Mouse (Mus musculus): ENCODE results near the gene Chn2.

The Chn2 gene

GRCm38 (mm10) chr6:54039357-54039804, at the start of gene Chn2:
Gene Chn2, plus strand, starts transcription at chr6:54039554.
- POLR2A ChIA-PET, result interaction anchor here in 3 of 4 experiments (0.6 to 3.0 kb wide), 9 partner anchors 9 to 220 kb away, joined by 3 to 10 read pairs (median 3); no protein-coding TSS in a partner anchor

GRCm38 (mm10) chr6:53992386-53992785, 47.0 kb upstream of the Chn2 start:
- ChIA-PET CTCF (no interaction called here), POLR2A (no interaction called here)

More at GRCm38 (mm10) chr6:54039357-54039804, at the start of gene Chn2:
- CTCF ChIA-PET, result interaction anchor here in 1 of 4 experiments (0.9 kb wide), 1 partner anchor 125 kb away, joined by 4 read pairs; no protein-coding TSS in a partner anchor

- ChIA-PET POLR2A (interaction anchor here in 1 of 4 experiments (0.7 kb wide), 1 partner anchor 559 kb away, joined by 5 read pairs; no protein-coding TSS in a partner anchor), CTCF (no interaction called here)
Observed at GRCm38 (mm10) chr6:53995519-53995918, 43.8 kb upstream of the Chn2 start.

- ChIA-PET POLR2A (no interaction called here), CTCF (interaction anchor here in 1 of 4 experiments (0.5 kb wide), 1 partner anchor 104 kb away, joined by 5 read pairs; no protein-coding TSS in a partner anchor)
Observed at GRCm38 (mm10) chr6:53996226-53996955, 43.0 kb upstream of the Chn2 start.

GRCm38 (mm10) chr6:54005302-54005701, 34.1 kb upstream of the Chn2 start:
- CTCF ChIA-PET, result no interaction called here
- POLR2A ChIA-PET, result no interaction called here

GRCm38 (mm10) chr6:54008448-54009120, 30.8 kb upstream of the Chn2 start:
- ChIA-PET CTCF (interaction anchor here in 1 of 4 experiments (0.6 kb wide), 1 partner anchor 26 kb away, joined by 3 read pairs; no protein-coding TSS in a partner anchor), POLR2A (interaction anchor here in 1 of 4 experiments (1.1 kb wide), 1 partner anchor 23 kb away, joined by 3 read pairs; no protein-coding TSS in a partner anchor)

- ChIA-PET CTCF (no interaction called here), POLR2A (no interaction called here)
Observed at GRCm38 (mm10) chr6:54009293-54009692, 30.1 kb upstream of the Chn2 start.

GRCm38 (mm10) chr6:54010362-54010761, 29.0 kb upstream of the Chn2 start:
- POLR2A ChIA-PET, result no interaction called here
- CTCF ChIA-PET, result interaction anchor here in 1 of 4 experiments (0.8 kb wide), 1 partner anchor 155 kb away, joined by 3 read pairs; no protein-coding TSS in a partner anchor

GRCm38 (mm10) chr6:54012163-54012562, 27.2 kb upstream of the Chn2 start:
- POLR2A ChIA-PET, result interaction anchor here in 1 of 4 experiments (1.2 kb wide), 1 partner anchor 18 kb away, joined by 3 read pairs; no protein-coding TSS in a partner anchor
- CTCF ChIA-PET, result no interaction called here

GRCm38 (mm10) chr6:54018038-54018437, 21.3 kb upstream of the Chn2 start:
- POLR2A ChIA-PET, result no interaction called here
- CTCF ChIA-PET, result no interaction called here

GRCm38 (mm10) chr6:54018861-54019260, 20.5 kb upstream of the Chn2 start:
- ChIA-PET CTCF (no interaction called here), POLR2A (no interaction called here)

- ChIA-PET CTCF (no interaction called here), POLR2A (interaction anchor here in 1 of 4 experiments (0.6 to 1.0 kb wide), 2 partner anchors 19 to 1706 kb away, joined by 3 read pairs; no protein-coding TSS in a partner anchor)
Observed at GRCm38 (mm10) chr6:54021123-54021789, 18.1 kb upstream of the Chn2 start.

- ChIA-PET CTCF (no interaction called here), POLR2A (no interaction called here)
Observed at GRCm38 (mm10) chr6:54023846-54024245, 15.5 kb upstream of the Chn2 start.

- ChIA-PET POLR2A (interaction anchor here in 1 of 4 experiments (1.6 kb wide), 1 partner anchor 8 kb away, joined by 3 read pairs; no protein-coding TSS in a partner anchor), CTCF (interaction anchor here in 1 of 4 experiments (0.6 kb wide), 1 partner anchor 26 kb away, joined by 4 read pairs; no protein-coding TSS in a partner anchor)
Observed at GRCm38 (mm10) chr6:54028706-54029105, 10.6 kb upstream of the Chn2 start.

- CTCF ChIA-PET, result interaction anchor here in 1 of 4 experiments (0.6 kb wide), 1 partner anchor 27 kb away, joined by 3 read pairs; no protein-coding TSS in a partner anchor
- POLR2A ChIA-PET, result interaction anchor here in 2 of 4 experiments (0.8 to 1.6 kb wide), 4 partner anchors 9 to 43 kb away, joined by 3 to 4 read pairs (median 3); partner anchors contain the start of gene Chn2 (in 1 of the 2)
Observed at GRCm38 (mm10) chr6:54030351-54030750, 9.0 kb upstream of the Chn2 start.

- ChIA-PET CTCF (interaction anchor here in 1 of 4 experiments (0.6 kb wide), 1 partner anchor 27 kb away, joined by 3 read pairs; no protein-coding TSS in a partner anchor), POLR2A (interaction anchor here in 2 of 4 experiments (0.8 to 1.2 kb wide), 3 partner anchors 8 to 44 kb away, joined by 3 to 4 read pairs (median 3); partner anchors contain the start of gene Chn2 (in 1 of the 2))
Observed at GRCm38 (mm10) chr6:54030776-54031175, 8.6 kb upstream of the Chn2 start.

- POLR2A ChIA-PET, result interaction anchor here in 3 of 4 experiments (0.6 to 1.4 kb wide), 4 partner anchors 63 to 154 kb away, joined by 3 to 5 read pairs (median 4); no protein-coding TSS in a partner anchor
- CTCF ChIA-PET, result interaction anchor here (0.6 to 4.3 kb wide), 19 partner anchors 19 to 958 kb away, joined by 3 to 44 read pairs (median 4); partner anchors contain the start of gene Ggct (in 1 of the 4)
Observed at GRCm38 (mm10) chr6:54034471-54034870, 4.9 kb upstream of the Chn2 start.

- ChIA-PET POLR2A (no interaction called here), CTCF (interaction anchor here in 3 of 4 experiments (0.5 to 4.3 kb wide), 3 partner anchors 20 to 129 kb away, joined by 3 to 44 read pairs (median 4); no protein-coding TSS in a partner anchor)
Observed at GRCm38 (mm10) chr6:54035548-54035947, 3.8 kb upstream of the Chn2 start.
